Mouse (Mus musculus) bone marrow macrophage, adult 2 months (primary cell): ENCODE data around the gene Pdrg1. TPM values are rescaled to one million over a fixed set of nuclear protein-coding genes. Genes with fewer than 3 reads are reported as not detected.

Experiments
- H3K27ac ChIP-seq: 2 replicates; pipeline ENCODE4 v1.5.1; 2012; ENCODE audit warnings: low read depth, low read length; ENCODE audit not compliant: insufficient read depth
- H3K4me1 ChIP-seq: 2 replicates; pipeline ENCODE4 v1.6.1; 2012; ENCODE audit warnings: low read length; ENCODE audit not compliant: control insufficient read depth, insufficient read depth
- H3K4me3 ChIP-seq: 2 replicates; pipeline ENCODE4 v1.5.1; 2012; ENCODE audit warnings: mild to moderate bottlenecking, low read length, moderate library complexity; ENCODE audit not compliant: insufficient read depth
- CTCF ChIP-seq: IDR thresholded peaks from 2 replicates; pipeline ENCODE4 v1.5.1; 2012; ENCODE audit warnings: low read depth, mild to moderate bottlenecking, low read length, moderate library complexity
- POLR2A ChIP-seq: IDR thresholded peaks from 2 replicates; pipeline ENCODE4 v1.6.1; 2012; ENCODE audit warnings: mild to moderate bottlenecking, low read depth, low read length, borderline replicate concordance
- polyA plus RNA-seq: library from polyadenylated mRNA; stranded (reverse); fragments of >200 nt; gene quantifications from 2 replicates; pipeline ENCODE4 v1.2.4, GENCODE M21; 2012; ENCODE audit not compliant: missing spikeins, insufficient read depth, insufficient read length

Gene Pdrg1
- polyA plus RNA-seq, 1 experiment = 52.8 TPM

DNA sequence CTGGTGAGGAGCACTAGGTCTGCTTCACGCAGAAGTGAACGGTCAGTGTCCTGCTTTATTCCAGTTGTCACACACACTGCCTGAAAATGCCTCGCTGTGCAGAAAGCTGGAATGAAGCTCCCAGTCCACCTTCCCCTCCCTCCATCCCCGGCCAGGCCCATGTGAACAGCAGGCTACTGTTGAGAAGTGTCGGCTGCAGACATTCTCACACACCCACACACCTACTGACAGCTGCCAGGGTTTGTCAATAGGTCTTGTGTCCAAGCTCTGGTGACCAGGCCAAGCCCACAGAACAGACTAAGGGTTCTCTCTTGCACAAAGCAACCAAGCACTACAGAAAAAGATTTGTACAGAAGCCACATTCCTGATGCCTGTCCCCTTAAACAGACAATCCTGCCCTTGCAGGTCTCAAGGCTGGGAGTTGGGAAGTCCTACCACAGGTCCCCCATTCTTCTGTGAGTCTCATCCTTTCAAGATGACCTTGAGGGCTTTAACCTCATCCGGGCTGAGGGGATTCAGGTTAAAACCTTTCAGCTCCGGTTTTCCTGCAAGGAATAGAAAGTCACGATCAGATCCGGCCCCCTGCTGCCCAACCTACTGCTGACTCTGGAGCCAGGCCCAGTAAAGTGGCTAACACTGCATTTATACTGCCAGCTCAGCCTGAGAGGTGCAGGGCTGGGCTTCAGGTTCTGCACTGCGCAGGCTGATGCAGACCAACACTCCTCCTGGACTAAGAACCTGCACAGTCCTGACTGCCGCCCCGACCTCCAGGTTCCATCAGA, 5.8 kb downstream of the Pdrg1 start:
- no peak for TF ChIP-seq CTCF
- no peak for TF ChIP-seq POLR2A
- Histone ChIP-seq H3K4me1 (peaks cover 5% of the 10 kb centered on the region; the same call in 1 of the 2 replicates), H3K27ac (no peak overlapping the region), H3K4me3 (no peak overlapping the region)

DNA sequence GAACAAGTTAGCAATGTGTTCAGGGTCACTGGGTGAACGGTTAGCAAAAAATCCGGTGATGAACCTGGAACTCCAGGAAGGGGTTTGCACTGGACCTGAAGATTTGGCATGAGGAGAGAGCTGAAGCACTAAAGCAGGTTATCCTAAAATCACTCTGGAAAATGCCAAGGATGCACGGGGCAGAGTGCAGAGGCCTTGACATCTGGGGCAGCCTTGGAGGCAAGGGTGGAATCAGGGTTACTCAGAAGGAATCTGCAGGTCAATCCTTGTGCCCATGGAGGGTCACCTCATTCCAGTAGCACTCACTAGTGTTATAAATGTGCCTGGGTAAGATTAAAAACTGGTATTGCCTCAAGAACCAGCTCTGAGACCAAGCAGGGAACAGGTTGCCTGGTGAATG, 9.2 kb downstream of the Pdrg1 start:
- Histone ChIP-seq H3K4me3 (no peak overlapping the region), H3K27ac (no peak overlapping the region), H3K4me1 (no peaks in the 10 kb centered on the region)
- TF ChIP-seq POLR2A (no peak), CTCF (no peak)

GRCm38 (mm10) chr2:153003681-153004338, 11.4 kb downstream of the Pdrg1 start:
- no peak overlapping the region for H3K4me3 ChIP-seq
- no peak for TF ChIP-seq POLR2A
- no peak for TF ChIP-seq CTCF
- no peaks in the 10 kb centered on the region for H3K4me1 ChIP-seq
- H3K27ac ChIP-seq = no peak overlapping the region

GRCm38 (mm10) chr2:153002492-153003248, 12.6 kb downstream of the Pdrg1 start:
- H3K27ac ChIP-seq = no peak overlapping the region
- TF ChIP-seq POLR2A (no peak), CTCF (no peak)
- no peak overlapping the region for H3K4me3 ChIP-seq
- no peaks in the 10 kb centered on the region for H3K4me1 ChIP-seq

DNA sequence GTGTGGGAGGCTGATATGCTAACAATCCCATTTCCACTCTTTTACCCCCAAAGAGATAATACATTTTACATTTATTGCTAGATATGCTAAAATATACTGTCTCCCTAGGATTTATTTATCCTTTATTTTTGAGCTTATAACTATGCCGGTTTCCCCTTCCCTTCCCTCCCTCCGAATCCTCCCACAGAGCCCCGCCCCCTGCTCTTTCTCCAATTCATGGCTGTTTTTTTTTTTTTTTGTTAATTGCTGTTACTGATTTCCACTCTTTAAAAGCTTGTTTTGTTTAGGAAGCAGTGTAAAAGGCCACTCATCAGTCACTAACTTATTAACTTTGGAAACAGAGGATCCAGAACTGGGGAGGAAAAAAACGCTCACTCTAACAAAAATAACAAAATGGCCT, 18.2 kb downstream of the Pdrg1 start:
- Histone ChIP-seq H3K4me3 (no peak overlapping the region), H3K4me1 (no peaks in the 10 kb centered on the region), H3K27ac (no peak overlapping the region)
- TF ChIP-seq POLR2A (no peak), CTCF (no peak)

GRCm38 (mm10) chr2:152991529-152991928, 23.7 kb downstream of the Pdrg1 start:
- H3K4me1 ChIP-seq = no peaks in the 10 kb centered on the region
- H3K27ac ChIP-seq = no peak overlapping the region
- no peak overlapping the region for H3K4me3 ChIP-seq
- no peak for TF ChIP-seq POLR2A

GRCm38 (mm10) chr2:152985582-152985981, 29.6 kb downstream of the Pdrg1 start:
- no peak for TF ChIP-seq POLR2A
- H3K4me3 ChIP-seq = no peak overlapping the region
- no peak overlapping the region for H3K27ac ChIP-seq
- H3K4me1 ChIP-seq = no peaks in the 10 kb centered on the region

- no peak overlapping the region for H3K4me3 ChIP-seq
- H3K27ac ChIP-seq = no peak overlapping the region
- TF ChIP-seq POLR2A (no peak), CTCF (no peak)
- H3K4me1 ChIP-seq = no peaks in the 10 kb centered on the region
These were observed 38.2 kb downstream of the Pdrg1 start for GRCm38 (mm10) chr2:152976991-152977390.

DNA sequence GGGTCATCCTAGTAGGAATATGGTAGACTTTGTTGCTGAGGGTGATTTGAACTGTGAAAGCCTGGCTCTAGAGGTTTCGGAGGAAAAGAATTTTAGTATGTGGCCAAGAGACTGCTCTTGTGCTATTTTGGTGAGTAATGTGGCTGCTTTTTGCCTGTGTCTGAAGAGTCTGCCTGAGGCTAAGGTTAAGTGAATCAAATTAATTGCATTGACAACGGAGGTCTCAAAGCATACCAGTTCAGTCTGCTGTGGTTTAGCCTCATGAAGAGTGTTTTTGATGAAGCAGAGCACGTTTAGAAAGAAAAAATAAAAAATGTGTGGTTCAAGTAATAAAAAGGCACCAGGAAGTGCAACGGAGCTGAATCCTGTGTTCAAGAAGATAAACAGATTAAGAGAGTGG, 49.7 kb downstream of the Pdrg1 start:
- H3K4me3 ChIP-seq = no peak overlapping the region
- TF ChIP-seq CTCF (no peak), POLR2A (no peak)
- no peaks in the 10 kb centered on the region for H3K4me1 ChIP-seq
- H3K27ac ChIP-seq = no peak overlapping the region
